Mouse (Mus musculus): ENCODE results near the gene Kdf1. TPM values are rescaled to one million over a fixed set of nuclear protein-coding genes. Genes with fewer than 3 reads are reported as not detected.

Gene Kdf1
- total and polyA plus RNA-seq, 3 experiments: 0.04 to 0.12 TPM; not detected in 1

DNA sequence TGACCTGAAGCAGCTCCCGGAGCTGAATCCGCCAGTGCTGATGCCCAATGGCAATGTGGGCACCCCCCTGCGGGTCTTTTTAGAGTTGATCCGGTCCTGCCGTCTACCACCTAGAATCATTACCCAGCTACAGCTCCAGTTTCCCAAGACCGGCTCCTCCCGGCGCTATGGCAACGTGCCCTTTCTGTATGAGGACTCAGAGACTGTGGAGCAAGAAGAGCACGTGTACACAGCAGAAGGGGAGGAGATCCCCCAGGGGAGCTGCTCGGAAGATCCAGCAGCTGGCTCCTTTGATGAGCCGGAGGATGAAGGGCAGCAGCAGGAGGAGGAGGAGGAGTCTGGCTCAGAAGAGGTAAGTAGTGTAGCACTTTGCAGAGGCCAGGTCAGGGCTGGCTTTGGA is 59.2 kb downstream of the Kdf1 start (continued):
- TF ChIP-seq MAZ (IDR thresholded peaks at IDR 0.05; ENCODE audit: low read depth, low read length): no peak
- TF ChIP-seq MAFK (IDR thresholded peaks at IDR 0.05; ENCODE audit: borderline replicate concordance, low read depth, low read length): no peak

Other genes with a start within 250 kb of the Kdf1 start
- 45.1 and 51.8 TPM in 2 replicates for gene Tmem222, start 241.2 kb upstream of the Kdf1 start, total RNA-seq (2012; rRNA removed)
- gene Tmem222, start 241.2 kb upstream of the Kdf1 start, polyA plus RNA-seq (2012; ENCODE audit: insufficient read depth in 1 of 2, insufficient read length in 2 of 2, low read depth in 1 of 2, low replicate concordance in 2 of 2, missing spikeins in 1 of 2): 10 to 100 TPM in 1 of 2 experiments, not detected in 1; 69.2 TPM
- 12.5 and 13.2 TPM in 2 replicates for gene Wdtc1, start 165.5 kb upstream of the Kdf1 start, total RNA-seq (2012; rRNA removed)
- gene Wdtc1, start 165.5 kb upstream of the Kdf1 start, polyA plus RNA-seq (2012; ENCODE audit: insufficient read depth in 1 of 2, insufficient read length in 2 of 2, low read depth in 1 of 2, low replicate concordance in 2 of 2, missing spikeins in 1 of 2): 10 to 100 TPM in 1 of 2 experiments, not detected in 1; 35.3 TPM
- gene Slc9a1, start 149.3 kb upstream of the Kdf1 start, total RNA-seq (2012; rRNA removed): 2.8 and 3.1 TPM in 2 replicates
- 10 to 100 TPM in 1 of 2 experiments, not detected in 1; 14.0 TPM for gene Slc9a1, start 149.3 kb upstream of the Kdf1 start, polyA plus RNA-seq (2012; ENCODE audit: insufficient read depth in 1 of 2, insufficient read length in 2 of 2, low read depth in 1 of 2, low replicate concordance in 2 of 2, missing spikeins in 1 of 2)
- gene Tent5b, start 38.8 kb upstream of the Kdf1 start, total RNA-seq (2012; rRNA removed): 3.5 and 3.6 TPM in 2 replicates
- gene Tent5b, start 38.8 kb upstream of the Kdf1 start, polyA plus RNA-seq (2012; ENCODE audit: insufficient read depth in 1 of 2, insufficient read length in 2 of 2, low read depth in 1 of 2, low replicate concordance in 2 of 2, missing spikeins in 1 of 2): 1 to 10 TPM in 1 of 2 experiments, not detected in 1; 2.5 TPM
- 0.92 and 1.6 TPM in 2 replicates for gene Trnp1, start 20.4 kb upstream of the Kdf1 start, total RNA-seq (2012; rRNA removed)
- 1 to 10 TPM in 1 of 2 experiments, not detected in 1; 1.6 TPM for gene Trnp1, start 20.4 kb upstream of the Kdf1 start, polyA plus RNA-seq (2012; ENCODE audit: insufficient read depth in 1 of 2, insufficient read length in 2 of 2, low read depth in 1 of 2, low replicate concordance in 2 of 2, missing spikeins in 1 of 2)
- 504 and 516 TPM in 2 replicates for gene Nudc, start 27.0 kb downstream of the Kdf1 start, total RNA-seq (2012; rRNA removed)
- 100 to 1,000 TPM in 1 of 2 experiments, not detected in 1; 732 TPM for gene Nudc, start 27.0 kb downstream of the Kdf1 start, polyA plus RNA-seq (2012; ENCODE audit: insufficient read depth in 1 of 2, insufficient read length in 2 of 2, low read depth in 1 of 2, low replicate concordance in 2 of 2, missing spikeins in 1 of 2)
- gene Nr0b2, start 34.4 kb downstream of the Kdf1 start, total RNA-seq (2012; rRNA removed): not detected in 2 replicates
- under 1 TPM in 1 of 2 experiments, not detected in 1; 0.10 TPM for gene Nr0b2, start 34.4 kb downstream of the Kdf1 start, polyA plus RNA-seq (2012; ENCODE audit: insufficient read depth in 1 of 2, insufficient read length in 2 of 2, low read depth in 1 of 2, low replicate concordance in 2 of 2, missing spikeins in 1 of 2)
- gene Gpatch3, start 55.8 kb downstream of the Kdf1 start, total RNA-seq (2012; rRNA removed): 9.8 and 11.0 TPM in 2 replicates
- gene Gpatch3, start 55.8 kb downstream of the Kdf1 start, polyA plus RNA-seq (2012; ENCODE audit: insufficient read depth in 1 of 2, insufficient read length in 2 of 2, low read depth in 1 of 2, low replicate concordance in 2 of 2, missing spikeins in 1 of 2): 10 to 100 TPM in 1 of 2 experiments, not detected in 1; 16.5 TPM
- 26.7 and 28.6 TPM in 2 replicates for gene Gpn2, start 65.4 kb downstream of the Kdf1 start, total RNA-seq (2012; rRNA removed)
- gene Gpn2, start 65.4 kb downstream of the Kdf1 start, polyA plus RNA-seq (2012; ENCODE audit: insufficient read depth in 1 of 2, insufficient read length in 2 of 2, low read depth in 1 of 2, low replicate concordance in 2 of 2, missing spikeins in 1 of 2): 10 to 100 TPM in 1 of 2 experiments, not detected in 1; 43.3 TPM
- gene Sfn, start 83.2 kb downstream of the Kdf1 start, total RNA-seq (2012; rRNA removed): 0.12 and 0.13 TPM in 2 replicates
- gene Sfn, start 83.2 kb downstream of the Kdf1 start, polyA plus RNA-seq (2012; ENCODE audit: insufficient read depth in 1 of 2, insufficient read length in 2 of 2, low read depth in 1 of 2, low replicate concordance in 2 of 2, missing spikeins in 1 of 2): under 1 TPM in 1 of 2 experiments, not detected in 1; 0.19 TPM
- gene Zdhhc18, start 131.2 kb downstream of the Kdf1 start, total RNA-seq (2012; rRNA removed): 6.7 and 6.9 TPM in 2 replicates
- gene Zdhhc18, start 131.2 kb downstream of the Kdf1 start, polyA plus RNA-seq (2012; ENCODE audit: insufficient read depth in 1 of 2, insufficient read length in 2 of 2, low read depth in 1 of 2, low replicate concordance in 2 of 2, missing spikeins in 1 of 2): 10 to 100 TPM in 1 of 2 experiments, not detected in 1; 15.6 TPM
- 7.9 and 8.5 TPM in 2 replicates for gene Pigv, start 153.7 kb downstream of the Kdf1 start, total RNA-seq (2012; rRNA removed)
- gene Pigv, start 153.7 kb downstream of the Kdf1 start, polyA plus RNA-seq (2012; ENCODE audit: insufficient read depth in 1 of 2, insufficient read length in 2 of 2, low read depth in 1 of 2, low replicate concordance in 2 of 2, missing spikeins in 1 of 2): 10 to 100 TPM in 1 of 2 experiments, not detected in 1; 12.0 TPM
- gene Arid1a, start 237.8 kb downstream of the Kdf1 start, total RNA-seq (2012; rRNA removed): 18.1 and 22.7 TPM in 2 replicates
- 10 to 100 TPM; 70.6 to 83.3 TPM for gene Arid1a, start 237.8 kb downstream of the Kdf1 start, polyA plus RNA-seq (2012; ENCODE audit: insufficient read depth in 1 of 2, insufficient read length in 2 of 2, low read depth in 1 of 2, low replicate concordance in 2 of 2, missing spikeins in 1 of 2)

Data from MEL (cell line).